Mouse (Mus musculus) midbrain, embryonic 12.5 days (tissue): ENCODE measurements around the gene Fam107a. TPM values are rescaled to one million over a fixed set of nuclear protein-coding genes. Genes with fewer than 3 reads are reported as not detected.
A peak's percentile ranks its signal among the peaks of the same experiment; 100 is the strongest.
"Not testable (repeated sequence)": the region's sequence is repeated elsewhere in the genome, so short reads cannot be mapped to it uniquely, and the experiment has no call there.

Experiments
- ATAC-seq: fragments of 200-750 bp; cut with Nextera tagmentation; 2 replicates; pipeline ENCODE4 v1.8.0; 2017; ENCODE audit warnings: low read depth, moderate TSS enrichment, moderate library complexity; ENCODE audit not compliant: low FRiP score
- H3K27ac ChIP-seq: fragments of 300-500 bp; sonication (generic); replicated peaks from 2 replicates; pipeline ENCODE4 v1.5.1; 2016; ENCODE audit warnings: mild to moderate bottlenecking
- H3K27me3 ChIP-seq: fragments of 300-500 bp; sonication (generic); 2 replicates; pipeline ENCODE4 v1.6.1; 2016; ENCODE audit warnings: mild to moderate bottlenecking
- H3K36me3 ChIP-seq: fragments of 300-500 bp; sonication (generic); 2 replicates; pipeline ENCODE4 v1.6.1; 2016
- H3K4me1 ChIP-seq: fragments of 300-500 bp; sonication (generic); 2 replicates; pipeline ENCODE4 v1.6.1; 2016
- H3K4me2 ChIP-seq: fragments of 300-500 bp; sonication (generic); replicated peaks from 2 replicates; pipeline ENCODE4 v1.6.1; 2016; ENCODE audit warnings: mild to moderate bottlenecking, moderate library complexity
- H3K4me3 ChIP-seq: fragments of 300-500 bp; sonication (generic); 2 replicates; pipeline ENCODE4 v1.5.1; 2016; ENCODE audit warnings: mild to moderate bottlenecking
- H3K9ac ChIP-seq: fragments of 300-500 bp; sonication (generic); replicated peaks from 2 replicates; pipeline ENCODE4 v1.6.1; 2016; ENCODE audit warnings: mild to moderate bottlenecking, moderate library complexity
- H3K9me3 ChIP-seq: fragments of 300-500 bp; sonication (generic); 2 replicates; pipeline ENCODE4 v1.6.1; 2016; ENCODE audit warnings: mild to moderate bottlenecking
- WGBS: fragments of 180-500 bp; shearing (Covaris S2); methylation state at CpG from one replicate; pipeline ENCODE4 v1.1.7; 2016; 5-methylcytosine and 5-hydroxymethylcytosine counted together
- polyA plus RNA-seq: library from polyadenylated mRNA; unstranded; fragments of >200 nt; fragmentation: Nextera tagmentation; extraction: Ambion mirVana; gene quantifications from 2 replicates; pipeline ENCODE4 v1.2.1, GENCODE M21; 2016

Fam107a gene
- polyA plus RNA-seq, 1 experiment from 2014 or later, result 0.48 TPM

DNA sequence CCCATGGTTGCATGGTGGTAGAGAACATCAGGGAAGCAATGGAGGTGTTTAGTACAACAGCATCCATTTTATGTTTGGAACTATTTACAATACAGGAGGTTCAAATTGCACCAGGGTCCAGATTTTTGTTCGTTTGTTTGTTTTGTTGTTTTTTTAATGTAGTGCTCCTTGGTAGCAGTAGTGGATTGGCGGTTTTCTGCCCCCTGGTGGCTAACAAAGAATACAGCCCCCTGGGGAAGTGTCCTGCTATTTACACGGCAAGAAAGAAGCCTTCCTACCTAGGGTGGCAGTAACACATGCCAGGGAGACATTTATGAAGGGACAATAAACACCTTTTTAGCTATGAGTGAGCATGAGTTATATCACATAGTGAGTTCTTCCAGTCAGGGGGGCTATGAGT lies 3.3 kb downstream of the Fam107a start:
- peaks cover 56% of the 10 kb centered on the region for H3K27me3 ChIP-seq
- H3K9me3 ChIP-seq, result no peaks in the 10 kb centered on the region
- ATAC-seq, result no peak
- H3K4me1 ChIP-seq, result peaks cover 21% of the 10 kb centered on the region
- no peak overlapping the region for H3K27ac ChIP-seq
- no peak overlapping the region for H3K4me3 ChIP-seq
- no peak overlapping the region for H3K9ac ChIP-seq
- 49% methylated on average over 3 of the region's 3 CpGs for WGBS
- no peaks in the 10 kb centered on the region for H3K36me3 ChIP-seq
- H3K4me2 ChIP-seq, result no peak overlapping the region

- H3K9me3 ChIP-seq, result no peaks in the 10 kb centered on the region
- H3K4me1 ChIP-seq, result peaks cover 23% of the 10 kb centered on the region
- WGBS, result 40% methylated on average over 7 of the region's 7 CpGs
- H3K4me2 ChIP-seq, result no peak overlapping the region
- H3K27ac ChIP-seq, result no peak overlapping the region
- H3K36me3 ChIP-seq, result no peaks in the 10 kb centered on the region
- no peak for ATAC-seq
- H3K9ac ChIP-seq, result no peak overlapping the region
- peaks cover 57% of the 10 kb centered on the region for H3K27me3 ChIP-seq
- H3K4me3 ChIP-seq, result no peak overlapping the region
Observed at GRCm38 (mm10) chr14:8313877-8314276, 3.9 kb downstream of the Fam107a start.

- no peak overlapping the region for H3K4me3 ChIP-seq
- H3K4me1 ChIP-seq, result peaks cover 8% of the 10 kb centered on the region; the same call in 1 of the 2 replicates
- H3K4me2 ChIP-seq, result no peak overlapping the region
- H3K27me3 ChIP-seq, result peaks cover 20% of the 10 kb centered on the region
- H3K27ac ChIP-seq, result no peak overlapping the region
- 14% methylated on average over 9 of the region's 9 CpGs for WGBS
- no peaks in the 10 kb centered on the region for H3K36me3 ChIP-seq
- no peaks in the 10 kb centered on the region for H3K9me3 ChIP-seq
- H3K9ac ChIP-seq, result no peak overlapping the region
- no peak for ATAC-seq
Observed at GRCm38 (mm10) chr14:8309621-8310141, 8.1 kb downstream of the Fam107a start.

DNA sequence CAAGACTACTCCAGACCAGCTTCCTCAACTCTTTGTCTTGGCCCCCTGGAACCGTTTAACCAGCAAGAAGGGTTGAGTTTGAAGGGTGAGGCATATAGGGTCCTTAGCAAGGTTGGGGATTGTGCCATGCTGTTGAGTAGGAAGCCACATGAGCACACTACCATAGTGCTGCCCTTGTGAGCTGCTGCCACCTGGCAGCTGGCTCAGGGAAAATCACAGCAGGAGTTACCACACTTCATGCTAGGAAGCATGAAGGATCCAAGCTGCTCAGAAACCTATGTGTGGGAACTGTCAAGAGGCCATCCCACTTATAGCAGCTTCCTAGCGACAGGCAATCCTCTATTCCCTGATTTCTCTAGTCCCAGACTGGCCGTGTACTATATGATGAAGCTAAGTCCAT lies 9.2 kb downstream of the Fam107a start:
- Histone ChIP-seq H3K27me3 (0 out of 2 replicates have a peak, but pooled peaks cover 12% of the 10 kb centered on the region), H3K9ac (no peak overlapping the region), H3K27ac (no peak overlapping the region), H3K36me3 (no peaks in the 10 kb centered on the region), H3K9me3 (no peaks in the 10 kb centered on the region), H3K4me3 (no peak overlapping the region), H3K4me1 (peaks cover 8% of the 10 kb centered on the region; the same call in 1 of the 2 replicates), H3K4me2 (no peak overlapping the region)
- WGBS, result 71% methylated on average over 3 of the region's 3 CpGs
- ATAC-seq, result no peak

GRCm38 (mm10) chr14:8306884-8307283 lies 10.9 kb downstream of the Fam107a start:
- H3K27ac ChIP-seq, result no peak overlapping the region
- H3K4me1 ChIP-seq, result peaks cover 8% of the 10 kb centered on the region; the same call in 1 of the 2 replicates
- H3K27me3 ChIP-seq, result 0 out of 2 replicates have a peak, but pooled peaks cover 12% of the 10 kb centered on the region
- 84% methylated on average over 6 of the region's 6 CpGs for WGBS
- ATAC-seq, result no peak
- H3K9me3 ChIP-seq, result no peaks in the 10 kb centered on the region
- no peak overlapping the region for H3K9ac ChIP-seq
- no peak overlapping the region for H3K4me2 ChIP-seq
- no peaks in the 10 kb centered on the region for H3K36me3 ChIP-seq
- H3K4me3 ChIP-seq, result no peak overlapping the region

DNA sequence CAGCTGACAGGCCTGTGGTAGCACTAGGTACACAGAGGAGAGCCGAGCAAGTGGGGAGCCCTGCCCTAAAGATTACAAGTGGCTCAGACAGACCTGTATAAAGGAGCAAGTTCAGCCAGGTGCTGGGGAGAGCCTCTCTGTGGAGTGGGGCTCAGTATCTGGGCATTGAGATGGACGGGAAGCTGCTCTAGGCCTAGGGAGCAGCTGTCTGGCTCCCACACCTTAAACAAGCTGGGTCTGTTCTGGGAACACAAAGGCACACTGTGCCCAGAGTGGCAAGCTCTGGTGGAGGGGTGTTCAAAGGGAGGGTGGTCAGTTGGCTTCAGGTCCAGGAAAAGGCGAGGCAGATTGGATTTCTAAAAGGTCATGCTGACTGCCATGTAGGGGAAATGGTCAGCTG lies 12.8 kb downstream of the Fam107a start:
- Histone ChIP-seq H3K27me3 (0 out of 2 replicates have a peak, but pooled peaks cover 7% of the 10 kb centered on the region), H3K36me3 (no peaks in the 10 kb centered on the region), H3K9me3 (no peaks in the 10 kb centered on the region), H3K9ac (no peak overlapping the region), H3K4me2 (no peak overlapping the region), H3K4me3 (no peak overlapping the region), H3K4me1 (peaks cover 7% of the 10 kb centered on the region; the same call in 1 of the 2 replicates), H3K27ac (no peak overlapping the region)
- no peak for ATAC-seq
- 61% methylated on average over 3 of the region's 3 CpGs for WGBS

DNA sequence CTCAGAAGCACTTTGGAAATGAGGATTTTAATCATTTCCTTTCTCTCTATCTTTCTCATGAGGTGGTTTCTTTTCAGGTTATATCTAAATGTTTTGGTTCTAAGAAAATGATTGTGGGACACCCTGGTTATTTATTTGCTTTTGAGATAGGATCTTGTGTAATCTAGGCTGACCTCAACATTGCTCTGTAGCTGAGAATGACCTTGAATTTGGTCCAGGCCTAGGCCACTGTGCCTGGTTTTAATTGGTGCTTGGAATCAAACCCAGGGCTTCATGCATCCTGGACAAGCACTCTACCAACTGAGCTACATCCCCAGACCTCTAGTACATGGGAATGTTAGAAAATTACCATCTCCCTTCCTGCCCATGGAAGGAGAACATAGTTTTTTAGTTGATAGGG lies 13.7 kb downstream of the Fam107a start:
- H3K27me3 ChIP-seq, result 0 out of 2 replicates have a peak, but pooled peaks cover 3% of the 10 kb centered on the region
- no peaks in the 10 kb centered on the region for H3K4me1 ChIP-seq
- H3K4me2 ChIP-seq, result no peak overlapping the region
- ATAC-seq, result no peak
- H3K9me3 ChIP-seq, result no peaks in the 10 kb centered on the region
- H3K4me3 ChIP-seq, result no peak overlapping the region
- no peaks in the 10 kb centered on the region for H3K36me3 ChIP-seq
- no peak overlapping the region for H3K9ac ChIP-seq
- H3K27ac ChIP-seq, result no peak overlapping the region

DNA sequence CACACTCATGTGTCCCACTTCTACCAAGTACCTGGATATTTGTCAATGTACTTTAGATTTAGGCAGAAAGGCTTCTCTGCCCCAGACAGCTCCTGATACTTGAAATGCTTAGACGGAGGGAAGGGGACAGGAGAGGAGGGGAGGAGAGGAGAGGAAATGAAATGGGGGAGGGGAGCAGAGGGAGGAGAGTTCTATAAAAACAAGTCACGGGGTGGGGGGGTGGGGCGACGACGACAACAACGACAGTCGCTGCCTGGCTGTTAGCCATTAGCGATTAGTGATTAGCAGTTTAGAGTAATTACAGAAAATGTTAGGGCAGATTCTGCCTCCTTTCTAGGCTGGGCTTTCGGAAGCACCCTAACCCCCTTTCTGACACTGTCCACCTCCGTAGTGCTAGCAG lies 15.1 kb downstream of the Fam107a start:
- H3K27ac ChIP-seq, result no peak overlapping the region
- no peaks in the 10 kb centered on the region for H3K27me3 ChIP-seq
- no peak overlapping the region for H3K4me3 ChIP-seq
- no peaks in the 10 kb centered on the region for H3K4me1 ChIP-seq
- no peak overlapping the region for H3K4me2 ChIP-seq
- no peaks in the 10 kb centered on the region for H3K36me3 ChIP-seq
- H3K9me3 ChIP-seq, result no peaks in the 10 kb centered on the region
- ATAC-seq, result no peak
- WGBS, result 31% methylated on average over 10 of the region's 10 CpGs
- H3K9ac ChIP-seq, result no peak overlapping the region

DNA sequence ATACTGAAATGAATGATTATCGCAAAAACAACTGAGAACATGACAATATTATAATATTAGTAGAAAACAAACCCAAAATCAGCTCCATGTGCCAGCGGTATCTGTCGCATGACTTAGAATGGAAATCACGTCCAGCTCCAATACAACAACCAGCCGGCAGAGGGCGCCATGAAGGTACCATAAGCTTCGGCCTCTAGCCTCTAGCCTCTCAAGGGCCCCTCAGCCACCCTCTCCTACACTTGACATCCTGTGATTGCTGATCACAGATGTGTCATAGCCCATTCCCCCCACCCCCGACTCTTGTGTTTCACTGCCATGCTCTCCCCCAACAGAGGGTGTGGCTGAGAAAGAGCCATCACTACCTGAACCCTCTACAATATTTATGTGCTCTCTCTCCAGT lies 17.5 kb downstream of the Fam107a start:
- Histone ChIP-seq H3K4me2 (no peak overlapping the region), H3K4me3 (no peak overlapping the region), H3K9ac (no peak overlapping the region), H3K27ac (no peak overlapping the region), H3K36me3 (no peaks in the 10 kb centered on the region), H3K4me1 (no peaks in the 10 kb centered on the region), H3K9me3 (no peaks in the 10 kb centered on the region), H3K27me3 (no peaks in the 10 kb centered on the region)
- peak; percentile 25; the same call in 1 of the 2 replicates for ATAC-seq
- WGBS, result 27% methylated on average over 8 of the region's 8 CpGs

GRCm38 (mm10) chr14:8297889-8298293 lies 19.9 kb downstream of the Fam107a start:
- Histone ChIP-seq H3K4me1 (no peaks in the 10 kb centered on the region), H3K9me3 (no peaks in the 10 kb centered on the region), H3K36me3 (no peaks in the 10 kb centered on the region), H3K27me3 (no peaks in the 10 kb centered on the region), H3K9ac (no peak overlapping the region), H3K4me3 (no peak overlapping the region), H3K27ac (no peak overlapping the region), H3K4me2 (no peak overlapping the region)
- 90% methylated on average over 5 of the region's 5 CpGs for WGBS
- no peak for ATAC-seq

- Histone ChIP-seq H3K4me1 (no peaks in the 10 kb centered on the region), H3K9me3 (0 out of 2 replicates have a peak, but pooled peaks cover 7% of the 10 kb centered on the region), H3K9ac (no peak overlapping the region), H3K36me3 (no peaks in the 10 kb centered on the region), H3K4me3 (no peak overlapping the region), H3K27ac (no peak overlapping the region), H3K4me2 (no peak overlapping the region), H3K27me3 (no peaks in the 10 kb centered on the region)
- ATAC-seq, result no peak
- 69% methylated on average over 1 of the region's 1 CpGs for WGBS
Observed at GRCm38 (mm10) chr14:8294257-8294656, 23.6 kb downstream of the Fam107a start.

- H3K27me3 ChIP-seq, H3K9ac ChIP-seq, H3K4me1 ChIP-seq, H3K27ac ChIP-seq, H3K4me2 ChIP-seq, H3K4me3 ChIP-seq, H3K9me3 ChIP-seq, H3K36me3 ChIP-seq: not testable (repeated sequence)
- WGBS, result 81% methylated on average over 5 of the region's 5 CpGs
- peak; percentile 71; the same call in 1 of the 2 replicates for ATAC-seq
Observed at GRCm38 (mm10) chr14:8286595-8286994, 31.2 kb downstream of the Fam107a start.

GRCm38 (mm10) chr14:8283784-8284183 lies 34.0 kb downstream of the Fam107a start:
- no peak overlapping the region for H3K27ac ChIP-seq
- no peaks in the 10 kb centered on the region for H3K36me3 ChIP-seq
- H3K9ac ChIP-seq, result no peak overlapping the region
- ATAC-seq, result no peak
- H3K4me3 ChIP-seq, result no peak overlapping the region
- H3K9me3 ChIP-seq, result 0 out of 2 replicates have a peak, but pooled peaks cover 6% of the 10 kb centered on the region
- no peaks in the 10 kb centered on the region for H3K4me1 ChIP-seq
- no peak overlapping the region for H3K4me2 ChIP-seq
- H3K27me3 ChIP-seq, result no peaks in the 10 kb centered on the region
